ENCODE assay signal across 11 mouse cellular contexts in genomic region chr8:86586642-86587041, GRCm38 (mm10). TPM values are rescaled to one million over a fixed set of nuclear protein-coding genes. Genes with fewer than 3 reads are reported as not detected.
A peak's percentile ranks its signal among the peaks of the same experiment; 100 is the strongest.
DNase-seq lines count a peak whose midpoint lies in the region; ATAC-seq and TF ChIP-seq lines count a peak whose summit lies in the region.
"Had no signal": no experiment of that assay in that cellular context is flagged by ENCODE, and none has a peak within 500 bp of the region (broad histone marks: within the 10 kb centered on the region; RNA-seq: fewer than 3 reads in every experiment).

No protein-coding gene starts in this region.

- H3K4me3 ChIP-seq in liver, embryonic 14.5 days (ENCODE audit: insufficient read depth in 1 of 2, low read depth in 2 of 2, low read length in 2 of 2), result no peak overlapping the region
- no peak overlapping the region for H3K4me3 ChIP-seq in liver, embryonic 12.5 days
- no peak overlapping the region for H3K4me3 ChIP-seq in small intestine, adult 2 months (ENCODE audit: low read depth, low read length)
- H3K4me3 ChIP-seq: forebrain, embryonic 10.5 days; heart, embryonic 15.5 days; limb, embryonic 15.5 days had no signal

- no peak for TF ChIP-seq EP300 in liver, embryonic 14.5 days (IDR thresholded peaks at IDR 0.05; ENCODE audit: low read depth)

- no peak overlapping the region for H3K9ac ChIP-seq in liver, embryonic 14.5 days (replicated peaks)
- no peak overlapping the region for H3K9ac ChIP-seq in liver, embryonic 12.5 days
- H3K9ac ChIP-seq: heart, embryonic 15.5 days; limb, embryonic 15.5 days had no signal

- H3K36me3 ChIP-seq in liver, embryonic 14.5 days (replicated peaks; ENCODE audit: control insufficient read depth, insufficient read depth, low read depth), result no peaks in the 10 kb centered on the region
- no peaks in the 10 kb centered on the region for H3K36me3 ChIP-seq in liver, embryonic 12.5 days
- no peaks in the 10 kb centered on the region for H3K36me3 ChIP-seq in small intestine, adult 2 months (ENCODE audit: control insufficient read depth, insufficient read depth, low read length)
- H3K36me3 ChIP-seq: forebrain, embryonic 10.5 days; heart, embryonic 15.5 days; limb, embryonic 15.5 days had no signal

- H3K9me3 ChIP-seq in liver, embryonic 14.5 days (ENCODE audit: control insufficient read depth, low read length), result no peaks in the 10 kb centered on the region
- no peaks in the 10 kb centered on the region for H3K9me3 ChIP-seq in liver, embryonic 12.5 days (replicated peaks)
- H3K9me3 ChIP-seq: forebrain, embryonic 10.5 days; heart, embryonic 15.5 days; limb, embryonic 15.5 days had no signal

- POLR2A ChIA-PET in Patski (lab: Charles Lee), result no interaction called here

- 41% methylated on average over 6 of the region's 6 CpGs for WGBS in liver, embryonic 14.5 days (ENCODE audit: insufficient replicate concordance)
- 49% methylated on average over 6 of the region's 6 CpGs for WGBS in liver, embryonic 12.5 days (ENCODE audit: insufficient replicate concordance)
- WGBS in small intestine, adult 2 months, result 44% methylated on average over 6 of the region's 6 CpGs

- H3K4me1 ChIP-seq in liver, embryonic 14.5 days (replicated peaks; ENCODE audit: control insufficient read depth in 2 of 2, insufficient read depth in 2 of 2, low read length in 1 of 2), result no peaks in the 10 kb centered on the region
- H3K4me1 ChIP-seq in liver, embryonic 12.5 days, result no peaks in the 10 kb centered on the region; the same call in 1 of the 2 replicates
- no peaks in the 10 kb centered on the region for H3K4me1 ChIP-seq in small intestine, adult 2 months (ENCODE audit: control insufficient read depth, insufficient read depth, insufficient read length, low read length)
- H3K4me1 ChIP-seq: heart, embryonic 15.5 days; limb, embryonic 15.5 days had no signal

- in situ Hi-C loops in Patski (cut with MboI; ENCODE audit: low pct_unique_long_range_greater_than_20kb), result loop anchor here (5.0 to 10.0 kb wide), 5 partner anchors 321 to 1122 kb away; no protein-coding TSS in a partner anchor

- DNase-seq in cerebellum, adult 9-11 months, result peak; percentile 21
- no peak for DNase-seq in cerebellum, adult 18-20 months
- DNase-seq in liver, embryonic 14.5 days (ENCODE audit: low read depth in 3 of 3, low spot score in 3 of 3), result no peak
- DNase-seq in Patski (ENCODE audit: low read depth, low spot score), result no peak
- DNase-seq in spleen, adult 12 weeks (ENCODE audit: low spot score), result no peak
- no peak for DNase-seq in urinary bladder, postnatal 4 days (ENCODE audit: low spot score in 2 of 2)

- peak; percentile 22; the same call in 1 of the 2 replicates for TF ChIP-seq CTCF in liver, embryonic 14.5 days (IDR thresholded peaks at IDR 0.05; ENCODE audit: low read depth)
- TF ChIP-seq CTCF in Patski (IDR thresholded peaks at IDR 0.05), result peak; percentile 65
- TF ChIP-seq CTCF in small intestine, adult 2 months (IDR thresholded peaks at IDR 0.05; ENCODE audit: extremely low read depth, insufficient read length, insufficient replicate concordance, low read depth, low read length), result peak; percentile 19; the same call in 1 of the 2 replicates

- no peak overlapping the region for H3K4me2 ChIP-seq in liver, embryonic 14.5 days (ENCODE audit: low read depth)
- no peak overlapping the region for H3K4me2 ChIP-seq in liver, embryonic 12.5 days
- H3K4me2 ChIP-seq: heart, embryonic 15.5 days; limb, embryonic 15.5 days had no signal

- CTCF ChIA-PET in Patski (lab: Charles Lee), result interaction anchor here (0.8 to 3.7 kb wide), 25 partner anchors 9 to 1055 kb away, joined by 3 to 48 read pairs (median 5); partner anchors contain the start of gene Neto2

- H3K27ac ChIP-seq in liver, embryonic 14.5 days, result no peak overlapping the region
- H3K27ac ChIP-seq in liver, embryonic 12.5 days, result no peak overlapping the region
- H3K27ac ChIP-seq in small intestine, adult 2 months (ENCODE audit: insufficient read depth, low read depth, low read length), result no peak overlapping the region
- H3K27ac ChIP-seq: forebrain, embryonic 10.5 days; heart, embryonic 15.5 days; limb, embryonic 15.5 days had no signal

- no peaks in the 10 kb centered on the region for H3K27me3 ChIP-seq in liver, embryonic 14.5 days (ENCODE audit: control insufficient read depth, insufficient read depth, low read length)
- H3K27me3 ChIP-seq in liver, embryonic 12.5 days (replicated peaks), result no peaks in the 10 kb centered on the region
- H3K27me3 ChIP-seq in Patski, result no peaks in the 10 kb centered on the region
- no peaks in the 10 kb centered on the region for H3K27me3 ChIP-seq in small intestine, adult 2 months (ENCODE audit: control insufficient read depth, insufficient read depth, low read length)
- H3K27me3 ChIP-seq: heart, embryonic 15.5 days; limb, embryonic 15.5 days had no signal

- no peak for TF ChIP-seq POLR2A in small intestine, adult 2 months (IDR thresholded peaks at IDR 0.05; ENCODE audit: low read depth, low read length)

- no peak for ATAC-seq in liver, embryonic 14.5 days (ENCODE audit: insufficient read depth)
- ATAC-seq in liver, embryonic 12.5 days, result no peak
- no peak for ATAC-seq in Patski

RNA-seq across cellular contexts. Expression of gene Abcc12, which starts 6.2 kb away (rescaled TPM):
- 0.02 TPM in 1 of 2 replicates, not detected in the other for polyA plus RNA-seq in liver, embryonic 14.5 days (2012; rRNA removed)
- polyA plus RNA-seq in liver, embryonic 14.5 days (2014; fragmentation: Nextera tagmentation; extraction: Ambion mirVana), result not detected in 2 replicates
- not detected in 2 replicates for polyA plus RNA-seq in liver, embryonic 12.5 days (2016; fragmentation: Nextera tagmentation; extraction: Ambion mirVana)
- polyA plus RNA-seq in Patski (2021), result 0.03 TPM
- 0.03 TPM in 1 of 2 replicates, not detected in the other for polyA plus RNA-seq in small intestine, adult 2 months (2012; rRNA removed)
- polyA plus RNA-seq: forebrain, embryonic 10.5 days had no signal

RNA-seq across cellular contexts. Expression of gene Lonp2, which starts 37.2 kb away (rescaled TPM):
- 15.3 and 16.6 TPM in 2 replicates for polyA plus RNA-seq in liver, embryonic 14.5 days (2012; rRNA removed)
- polyA plus RNA-seq in liver, embryonic 14.5 days (2014; fragmentation: Nextera tagmentation; extraction: Ambion mirVana), result 34.2 and 36.3 TPM in 2 replicates
- 40.1 and 42.8 TPM in 2 replicates for polyA plus RNA-seq in liver, embryonic 12.5 days (2016; fragmentation: Nextera tagmentation; extraction: Ambion mirVana)
- polyA plus RNA-seq in Patski (2021), result 106 TPM
- 23.8 and 59.5 TPM in 2 replicates for polyA plus RNA-seq in small intestine, adult 2 months (2012; rRNA removed)
